Mouse (Mus musculus) liver, postnatal 0 days (tissue): Measurements from ENCODE around the gene Commd6.

Experiments
- CTCF ChIP-seq: sonication (generic); IDR thresholded peaks from 2 replicates; pipeline ENCODE4 v1.5.1; 2016; ENCODE audit warnings: antibody characterized with exemption, low read depth
- EP300 ChIP-seq: IDR thresholded peaks from 2 replicates; pipeline ENCODE4 v1.6.1; 2016; ENCODE audit warnings: antibody characterized with exemption, low read depth, mild to moderate bottlenecking

DNA sequence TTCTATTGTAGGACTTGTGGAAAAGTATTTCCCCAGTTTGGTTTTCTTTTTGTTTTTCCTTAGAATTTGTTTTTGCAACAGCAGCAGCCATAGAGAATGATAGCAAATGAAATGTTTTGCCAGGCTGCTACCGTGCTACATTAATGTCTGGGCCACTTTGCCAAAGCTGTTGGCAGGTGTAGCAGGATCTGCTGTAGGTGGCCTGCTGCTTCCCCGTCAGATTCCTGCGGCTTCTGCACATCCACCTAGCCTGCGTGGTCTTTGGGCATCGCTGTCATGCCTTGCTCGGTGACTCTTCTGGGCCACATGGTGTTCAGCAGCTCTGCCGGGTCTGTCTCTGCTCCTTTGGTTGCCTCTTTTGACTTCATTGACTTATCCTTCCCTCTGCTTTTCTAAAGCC, 28.1 kb upstream of the Commd6 start:
- TF ChIP-seq CTCF, result no peak
- no peak for TF ChIP-seq EP300
